Mouse (Mus musculus) liver, adult (tissue): ENCODE data around the gene Slco6d1.

Experiments used
- GATA4 ChIP-seq: IDR thresholded peaks from 2 replicates; pipeline ENCODE4 v1.6.1; 2014; ENCODE audit warnings: mild to moderate bottlenecking, low read length; ENCODE audit not compliant: insufficient replicate concordance

Slco6d1 gene

GRCm38 (mm10) chr1:98420824-98421223 lies at the start of gene Slco6d1:
Gene Slco6d1 (plus strand): TSS chr1:98421124.
- TF ChIP-seq GATA4: no peak

GRCm38 (mm10) chr1:98392001-98392400 lies 28.9 kb upstream of the Slco6d1 start:
- TF ChIP-seq GATA4: no peak

GRCm38 (mm10) chr1:98447929-98448328 lies 27.0 kb downstream of the Slco6d1 start:
- TF ChIP-seq GATA4: no peak

GRCm38 (mm10) chr1:98479243-98479642 lies 58.3 kb downstream of the Slco6d1 start:
- TF ChIP-seq GATA4: no peak

GRCm38 (mm10) chr1:98505982-98506381 lies 85.1 kb downstream of the Slco6d1 start:
- no peak for TF ChIP-seq GATA4

GRCm38 (mm10) chr1:98522977-98523376 lies 102.1 kb downstream of the Slco6d1 start:
- no peak for TF ChIP-seq GATA4

- no peak for TF ChIP-seq GATA4
Observed at GRCm38 (mm10) chr1:98523537-98523936, 102.6 kb downstream of the Slco6d1 start.

GRCm38 (mm10) chr1:98545372-98545771 lies 124.4 kb downstream of the Slco6d1 start:
- TF ChIP-seq GATA4: no peak

GRCm38 (mm10) chr1:98554388-98554787 lies 133.5 kb downstream of the Slco6d1 start:
- no peak for TF ChIP-seq GATA4

GRCm38 (mm10) chr1:98565701-98566100 lies 144.8 kb downstream of the Slco6d1 start:
- no peak for TF ChIP-seq GATA4
